Mouse (Mus musculus) brain, embryonic 14.5 days (tissue): ENCODE results near the gene Ippk.

Experiments
- CTCF ChIP-seq: fragments of 200-500 bp; IDR thresholded peaks from 2 replicates; pipeline ENCODE4 v1.5.1; 2012; ENCODE audit warnings: inconsistent platforms, mild to moderate bottlenecking, moderate library complexity, borderline replicate concordance; ENCODE audit not compliant: insufficient read depth, insufficient read length; ENCODE audit errors: extremely low read depth
- POLR2A ChIP-seq: fragments of 200-500 bp; IDR thresholded peaks from 2 replicates; pipeline ENCODE4 v1.6.1; 2012; ENCODE audit warnings: mild to moderate bottlenecking, inconsistent platforms, borderline replicate concordance; ENCODE audit not compliant: poor library complexity, insufficient read depth, insufficient read length, severe bottlenecking; ENCODE audit errors: extremely low read depth

DNA sequence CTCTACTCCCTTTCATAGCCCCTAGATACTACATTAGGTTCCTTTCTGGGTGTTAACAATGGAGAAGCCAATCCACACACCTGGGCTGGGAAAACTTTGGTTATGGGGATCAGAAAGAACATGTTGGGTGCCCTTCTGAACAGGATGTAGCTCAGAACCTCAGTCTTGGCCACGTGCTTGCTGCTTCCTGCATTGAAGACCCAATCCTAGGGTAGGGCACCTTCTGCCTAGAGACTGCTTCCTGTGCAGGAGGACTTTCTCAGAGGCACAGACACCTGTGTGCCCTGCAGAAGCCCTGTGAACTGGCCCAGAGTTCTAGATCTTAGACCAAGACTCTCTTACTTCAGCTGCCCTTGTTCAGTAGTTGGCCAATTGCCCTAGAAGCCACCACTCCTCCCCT lies 14.7 kb downstream of the Ippk start:
- TF ChIP-seq POLR2A (no peak), CTCF (no peak)
